7 mouse cellular contexts compared by ENCODE assay signal in genomic region chr1:44119201-44120073, GRCm38 (mm10). TPM values are rescaled to one million over a fixed set of nuclear protein-coding genes. Genes with fewer than 3 reads are reported as not detected.
DNase-seq lines count a peak whose midpoint lies in the region; ATAC-seq and TF ChIP-seq lines count a peak whose summit lies in the region.

No protein-coding gene starts in this region.

- H3K79me2 ChIP-seq in heart, adult 2 months (replicated peaks; ENCODE audit: control insufficient read depth, insufficient read depth, low read length): no peaks in the 10 kb centered on the region

- peak; percentile 67 for TF ChIP-seq POLR2A in heart, adult 2 months (IDR thresholded peaks at IDR 0.05; ENCODE audit: insufficient read depth, low read depth, low read length)
- TF ChIP-seq POLR2A in spleen, adult 2 months (IDR thresholded peaks at IDR 0.05; ENCODE audit: low read depth, low read length): no peak

- DNase-seq in adrenal gland, postnatal 25 days: peak; percentile 83
- peak; percentile 86 to 87 for DNase-seq in heart, adult 2 months
- DNase-seq in kidney, adult 8-10 months: peak; percentile 83 to 85
- DNase-seq in spleen, adult 2 months (ENCODE audit: low read depth in 1 of 2, low spot score in 2 of 2): peak; percentile 11 to 58

- intact Hi-C loops in heart, adult 2 months (cut with DNase I): loop anchor here (1.0 to 2.0 kb wide), 2 partner anchors 17 to 27 kb away; partner anchors contain the start of genes Ercc5 and Tex30

- under 1% methylated on average over 43 of the region's 43 CpGs for WGBS in embryonic facial prominence, embryonic 12.5 days
- under 1% methylated on average over 43 of the region's 43 CpGs for WGBS in heart, adult 2 months
- under 1% methylated on average over 39 of the region's 43 CpGs for WGBS in limb, embryonic 13.5 days
- WGBS in midbrain, embryonic 15.5 days: under 1% methylated on average over 42 of the region's 43 CpGs
- under 1% methylated on average over 42 of the region's 43 CpGs for WGBS in spleen, adult 2 months

- peak overlapping the region; percentile 84 for H3K9ac ChIP-seq in embryonic facial prominence, embryonic 12.5 days
- peak overlapping the region; percentile 80 for H3K9ac ChIP-seq in heart, adult 2 months (ENCODE audit: low read depth, low read length)
- peak overlapping the region; percentile 88 for H3K9ac ChIP-seq in limb, embryonic 13.5 days
- H3K9ac ChIP-seq in midbrain, embryonic 15.5 days: peak overlapping the region; percentile 95

- peaks cover 23% of the 10 kb centered on the region for H3K36me3 ChIP-seq in embryonic facial prominence, embryonic 12.5 days
- H3K36me3 ChIP-seq in heart, adult 2 months (ENCODE audit: control insufficient read depth, insufficient read depth, low read length): no peaks in the 10 kb centered on the region; the same call in 1 of the 2 replicates
- peaks cover 32% of the 10 kb centered on the region for H3K36me3 ChIP-seq in limb, embryonic 13.5 days
- no peaks in the 10 kb centered on the region for H3K36me3 ChIP-seq in midbrain, embryonic 15.5 days (replicated peaks)
- no peaks in the 10 kb centered on the region for H3K36me3 ChIP-seq in spleen, adult 2 months (ENCODE audit: control insufficient read depth, insufficient read depth, low read length)

- peak overlapping the region; percentile 79 for H3K4me2 ChIP-seq in embryonic facial prominence, embryonic 12.5 days (replicated peaks)
- peak overlapping the region; percentile 79 for H3K4me2 ChIP-seq in limb, embryonic 13.5 days (replicated peaks)
- H3K4me2 ChIP-seq in midbrain, embryonic 15.5 days: peak overlapping the region; percentile 73

- H3K4me3 ChIP-seq in embryonic facial prominence, embryonic 12.5 days: peak overlapping the region; percentile 75
- H3K4me3 ChIP-seq in heart, adult 2 months: peak overlapping the region; percentile 79
- peak overlapping the region; percentile 76 for H3K4me3 ChIP-seq in limb, embryonic 13.5 days
- H3K4me3 ChIP-seq in midbrain, embryonic 15.5 days: peak overlapping the region; percentile 59
- peak overlapping the region; percentile 67 for H3K4me3 ChIP-seq in spleen, adult 2 months (ENCODE audit: extremely low read depth, insufficient read depth, insufficient read length)

- H3K4me1 ChIP-seq in embryonic facial prominence, embryonic 12.5 days: peaks cover 8% of the 10 kb centered on the region
- no peaks in the 10 kb centered on the region for H3K4me1 ChIP-seq in heart, adult 2 months (ENCODE audit: control insufficient read depth, insufficient read depth, low read length)
- H3K4me1 ChIP-seq in limb, embryonic 13.5 days: peaks cover 18% of the 10 kb centered on the region
- H3K4me1 ChIP-seq in midbrain, embryonic 15.5 days: peaks cover 24% of the 10 kb centered on the region
- H3K4me1 ChIP-seq in spleen, adult 2 months (ENCODE audit: control insufficient read depth, insufficient read depth, insufficient read length): no peaks in the 10 kb centered on the region; the same call in 1 of the 2 replicates

- TF ChIP-seq CTCF in heart, adult 2 months (IDR thresholded peaks at IDR 0.05): peak; percentile 72
- TF ChIP-seq CTCF in spleen, adult 2 months (IDR thresholded peaks at IDR 0.05; ENCODE audit: extremely low read depth, insufficient read depth, insufficient read length, insufficient replicate concordance): peak; percentile 23; the same call in 1 of the 2 replicates

- peak; percentile 88 for ATAC-seq in embryonic facial prominence, embryonic 12.5 days (ENCODE audit: insufficient number of reproducible peaks, insufficient read depth, low FRiP score, low TSS enrichment)
- peak; percentile 84 for ATAC-seq in limb, embryonic 13.5 days (ENCODE audit: low FRiP score, low read depth)
- ATAC-seq in midbrain, embryonic 15.5 days (replicated peaks): peak; percentile 90

- peak overlapping the region; percentile 90 for H3K27ac ChIP-seq in embryonic facial prominence, embryonic 12.5 days
- H3K27ac ChIP-seq in heart, adult 2 months: peak overlapping the region; percentile 93
- H3K27ac ChIP-seq in limb, embryonic 13.5 days: peak overlapping the region; percentile 96
- H3K27ac ChIP-seq in midbrain, embryonic 15.5 days: peak overlapping the region; percentile 97
- H3K27ac ChIP-seq in spleen, adult 2 months (ENCODE audit: insufficient read depth, low read length): peak overlapping the region; percentile 42

- H3K9me3 ChIP-seq in embryonic facial prominence, embryonic 12.5 days: no peaks in the 10 kb centered on the region
- no peaks in the 10 kb centered on the region for H3K9me3 ChIP-seq in limb, embryonic 13.5 days
- no peaks in the 10 kb centered on the region for H3K9me3 ChIP-seq in midbrain, embryonic 15.5 days

- TF ChIP-seq EP300 in heart, adult 2 months (IDR thresholded peaks at IDR 0.05; ENCODE audit: insufficient read depth, low read depth, low read length): 0 out of 2 replicates have a peak, but pooled peaks have one; percentile 17

- no peaks in the 10 kb centered on the region for H3K27me3 ChIP-seq in embryonic facial prominence, embryonic 12.5 days
- no peaks in the 10 kb centered on the region for H3K27me3 ChIP-seq in heart, adult 2 months (ENCODE audit: control insufficient read depth, insufficient read depth, low read length)
- no peaks in the 10 kb centered on the region for H3K27me3 ChIP-seq in limb, embryonic 13.5 days
- H3K27me3 ChIP-seq in midbrain, embryonic 15.5 days (replicated peaks): no peaks in the 10 kb centered on the region
- H3K27me3 ChIP-seq in spleen, adult 2 months (ENCODE audit: control insufficient read depth, insufficient read depth, low read length): no peaks in the 10 kb centered on the region

RNA-seq across cellular contexts. Expression of gene Bivm, which starts 0.7 kb away (rescaled TPM):
- 20.8 and 26.5 TPM in 2 replicates for total RNA-seq in adrenal gland, postnatal 25 days (2021)
- 26.4 and 31.5 TPM in 2 replicates for polyA plus RNA-seq in embryonic facial prominence, embryonic 12.5 days (2016; fragmentation: Nextera tagmentation; extraction: Ambion mirVana)
- 10 to 100 TPM; 11.5 to 12.4 TPM for total RNA-seq in heart, adult 2 months (2021)
- 4.6 and 8.6 TPM in 2 replicates for polyA plus RNA-seq in heart, adult 2 months (2012; rRNA removed)
- polyA plus RNA-seq in limb, embryonic 13.5 days (2015; fragmentation: Nextera tagmentation; extraction: Ambion mirVana): 20.8 and 22.8 TPM in 2 replicates
- 30.9 and 33.9 TPM in 2 replicates for polyA plus RNA-seq in midbrain, embryonic 15.5 days (2015; fragmentation: Nextera tagmentation; extraction: Ambion mirVana)
- 0.85 and 1.5 TPM in 2 replicates for polyA plus RNA-seq in spleen, adult 2 months (2012; rRNA removed)

RNA-seq across cellular contexts. Expression of gene Kdelc1, which starts 0.8 kb away (rescaled TPM):
- 22.0 and 25.6 TPM in 2 replicates for total RNA-seq in adrenal gland, postnatal 25 days (2021)
- polyA plus RNA-seq in embryonic facial prominence, embryonic 12.5 days (2016; fragmentation: Nextera tagmentation; extraction: Ambion mirVana): 69.9 and 80.1 TPM in 2 replicates
- 10 to 100 TPM; 18.1 to 20.3 TPM for total RNA-seq in heart, adult 2 months (2021)
- 14.9 and 20.7 TPM in 2 replicates for polyA plus RNA-seq in heart, adult 2 months (2012; rRNA removed)
- polyA plus RNA-seq in limb, embryonic 13.5 days (2015; fragmentation: Nextera tagmentation; extraction: Ambion mirVana): 81.0 and 82.0 TPM in 2 replicates
- polyA plus RNA-seq in midbrain, embryonic 15.5 days (2015; fragmentation: Nextera tagmentation; extraction: Ambion mirVana): 26.2 and 27.0 TPM in 2 replicates
- 5.6 and 8.0 TPM in 2 replicates for polyA plus RNA-seq in spleen, adult 2 months (2012; rRNA removed)

RNA-seq across cellular contexts. Expression of gene Tex30, which starts 17.2 kb away (rescaled TPM):
- total RNA-seq in adrenal gland, postnatal 25 days (2021): 9.8 and 10.5 TPM in 2 replicates
- 76.1 and 79.0 TPM in 2 replicates for polyA plus RNA-seq in embryonic facial prominence, embryonic 12.5 days (2016; fragmentation: Nextera tagmentation; extraction: Ambion mirVana)
- total RNA-seq in heart, adult 2 months (2021): 1 to 10 TPM; 7.6 TPM
- polyA plus RNA-seq in heart, adult 2 months (2012; rRNA removed): 4.2 and 7.1 TPM in 2 replicates
- 76.5 and 83.3 TPM in 2 replicates for polyA plus RNA-seq in limb, embryonic 13.5 days (2015; fragmentation: Nextera tagmentation; extraction: Ambion mirVana)
- polyA plus RNA-seq in midbrain, embryonic 15.5 days (2015; fragmentation: Nextera tagmentation; extraction: Ambion mirVana): 37.3 and 40.5 TPM in 2 replicates
- 5.8 and 6.3 TPM in 2 replicates for polyA plus RNA-seq in spleen, adult 2 months (2012; rRNA removed)

RNA-seq across cellular contexts. Expression of gene Ercc5, which starts 28.1 kb away (rescaled TPM):
- total RNA-seq in adrenal gland, postnatal 25 days (2021): 20.2 and 21.3 TPM in 2 replicates
- polyA plus RNA-seq in embryonic facial prominence, embryonic 12.5 days (2016; fragmentation: Nextera tagmentation; extraction: Ambion mirVana): 33.0 and 35.9 TPM in 2 replicates
- total RNA-seq in heart, adult 2 months (2021): 10 to 100 TPM; 16.9 to 17.0 TPM
- 4.1 and 7.3 TPM in 2 replicates for polyA plus RNA-seq in heart, adult 2 months (2012; rRNA removed)
- polyA plus RNA-seq in limb, embryonic 13.5 days (2015; fragmentation: Nextera tagmentation; extraction: Ambion mirVana): 26.9 and 28.3 TPM in 2 replicates
- 32.1 and 32.8 TPM in 2 replicates for polyA plus RNA-seq in midbrain, embryonic 15.5 days (2015; fragmentation: Nextera tagmentation; extraction: Ambion mirVana)
- polyA plus RNA-seq in spleen, adult 2 months (2012; rRNA removed): 2.3 and 2.7 TPM in 2 replicates

RNA-seq across cellular contexts. Expression of gene Gm8251, which starts 57.7 kb away (rescaled TPM):
- total RNA-seq in adrenal gland, postnatal 25 days (2021): 0.09 TPM in 1 of 2 replicates, not detected in the other
- polyA plus RNA-seq in embryonic facial prominence, embryonic 12.5 days (2016; fragmentation: Nextera tagmentation; extraction: Ambion mirVana): 0.03 and 0.06 TPM in 2 replicates
- not detected for total RNA-seq in heart, adult 2 months (2021)
- not detected in 2 replicates for polyA plus RNA-seq in heart, adult 2 months (2012; rRNA removed)
- 0.10 and 0.13 TPM in 2 replicates for polyA plus RNA-seq in limb, embryonic 13.5 days (2015; fragmentation: Nextera tagmentation; extraction: Ambion mirVana)
- polyA plus RNA-seq in midbrain, embryonic 15.5 days (2015; fragmentation: Nextera tagmentation; extraction: Ambion mirVana): 0.04 and 0.12 TPM in 2 replicates
- polyA plus RNA-seq in spleen, adult 2 months (2012; rRNA removed): not detected in 2 replicates

Comparison
In these comparisons a context has a peak if more than half of its experiments do, and no peak if none do; other contexts are left out.
1. Peak in every context shown above with its lines: DNase-seq, ATAC-seq, H3K4me3 ChIP-seq and H3K27ac ChIP-seq.
2. DNase-seq: peak in every context shown above with its lines; median percentile 86 in heart, adult 2 months; 84 in kidney, adult 8-10 months; 83 in adrenal gland, postnatal 25 days; 34 in spleen, adult 2 months.
3. H3K27ac ChIP-seq: peak in every context shown above with its lines; median percentile 97 in midbrain, embryonic 15.5 days; 96 in limb, embryonic 13.5 days; 93 in heart, adult 2 months; 90 in embryonic facial prominence, embryonic 12.5 days; 42 in spleen, adult 2 months.